Mouse (Mus musculus): ENCODE measurements around the gene Ubqln4. TPM values are rescaled to one million over a fixed set of nuclear protein-coding genes. Genes with fewer than 3 reads are reported as not detected.

The Ubqln4 gene
- total RNA-seq, 2 experiments from 2014 or later = 79.9 to 81.8 TPM

DNA sequence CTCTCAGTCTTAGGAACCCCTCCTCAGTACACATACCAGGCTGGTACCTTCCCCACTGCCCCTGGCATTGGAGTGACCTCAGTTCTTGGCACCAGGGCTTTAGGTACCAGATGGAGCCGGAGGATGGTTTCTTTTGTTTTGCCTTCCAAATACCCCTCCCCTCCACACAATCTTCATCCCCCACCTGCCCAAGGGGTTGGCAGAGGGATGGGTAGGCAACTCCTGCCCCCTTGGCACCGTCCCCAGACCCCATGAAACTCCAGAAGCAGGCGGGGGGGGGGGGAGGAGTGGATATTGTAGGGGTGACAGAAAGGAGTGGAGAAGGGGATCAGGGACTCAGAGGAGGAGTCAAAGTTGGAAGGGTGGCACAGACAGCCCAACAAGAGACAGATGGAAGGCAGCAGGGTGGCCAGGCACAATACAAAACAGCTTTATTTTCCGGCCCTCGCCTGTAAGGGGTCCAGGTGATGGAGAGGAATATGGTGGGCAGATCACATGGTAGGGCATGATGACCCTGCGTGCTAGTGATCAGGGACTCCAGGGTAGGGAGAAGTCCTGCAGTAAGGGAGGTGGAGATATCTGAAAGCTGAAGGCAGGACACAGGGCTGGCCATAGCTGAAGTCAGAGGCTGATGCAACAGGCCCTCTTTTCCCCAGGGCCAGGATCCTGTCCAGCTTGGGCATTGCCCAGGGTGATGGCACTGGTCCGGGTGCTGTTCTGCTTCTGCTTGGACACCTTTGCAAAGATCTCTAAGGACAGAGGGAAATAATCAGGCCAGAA is 11.7 kb upstream of the Ubqln4 start:
- DNase-seq (ENCODE audit: low spot score in 2 of 2) = no peak

DNA sequence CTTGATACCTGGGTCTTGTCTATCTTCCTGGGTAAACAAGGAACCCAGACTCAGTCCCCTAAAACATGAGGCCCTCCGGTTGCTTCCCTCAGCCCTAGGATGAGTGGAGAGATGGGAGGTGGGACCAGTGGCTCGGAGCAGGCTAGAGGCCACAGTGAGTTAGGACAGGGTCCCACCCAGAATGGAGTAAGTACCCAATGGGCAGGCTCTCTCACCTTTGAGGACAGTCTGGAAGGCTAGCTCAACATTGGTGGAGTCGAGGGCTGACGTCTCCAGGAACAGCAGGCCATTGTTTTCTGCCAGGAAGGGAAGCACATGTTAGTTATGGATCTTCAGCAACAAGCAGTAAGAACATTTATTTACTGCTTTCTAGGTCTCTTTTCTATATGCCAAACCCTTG is 11.1 kb upstream of the Ubqln4 start:
- DNase-seq (ENCODE audit: low spot score in 2 of 2) = no peak

DNA sequence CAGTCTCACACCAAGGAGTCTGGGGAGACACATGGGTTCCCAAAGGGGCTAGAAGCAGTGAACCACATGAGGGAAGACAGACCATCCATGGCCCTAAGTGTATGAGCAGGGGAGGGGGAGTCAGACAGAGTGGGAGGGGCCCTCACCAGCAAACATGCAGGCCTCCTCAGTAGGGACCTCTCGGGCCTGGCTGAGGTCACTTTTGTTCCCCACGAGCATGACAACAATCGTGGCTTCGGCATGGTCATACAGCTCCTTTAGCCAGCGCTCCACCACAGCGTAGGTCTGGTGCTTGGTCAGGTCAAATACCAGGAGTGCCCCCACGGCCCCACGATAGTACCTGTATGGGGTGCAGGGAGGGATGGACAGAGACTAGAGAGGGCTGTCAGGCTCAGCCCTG is 10.4 kb upstream of the Ubqln4 start:
- DNase-seq (ENCODE audit: low spot score in 2 of 2) = no peak

DNA sequence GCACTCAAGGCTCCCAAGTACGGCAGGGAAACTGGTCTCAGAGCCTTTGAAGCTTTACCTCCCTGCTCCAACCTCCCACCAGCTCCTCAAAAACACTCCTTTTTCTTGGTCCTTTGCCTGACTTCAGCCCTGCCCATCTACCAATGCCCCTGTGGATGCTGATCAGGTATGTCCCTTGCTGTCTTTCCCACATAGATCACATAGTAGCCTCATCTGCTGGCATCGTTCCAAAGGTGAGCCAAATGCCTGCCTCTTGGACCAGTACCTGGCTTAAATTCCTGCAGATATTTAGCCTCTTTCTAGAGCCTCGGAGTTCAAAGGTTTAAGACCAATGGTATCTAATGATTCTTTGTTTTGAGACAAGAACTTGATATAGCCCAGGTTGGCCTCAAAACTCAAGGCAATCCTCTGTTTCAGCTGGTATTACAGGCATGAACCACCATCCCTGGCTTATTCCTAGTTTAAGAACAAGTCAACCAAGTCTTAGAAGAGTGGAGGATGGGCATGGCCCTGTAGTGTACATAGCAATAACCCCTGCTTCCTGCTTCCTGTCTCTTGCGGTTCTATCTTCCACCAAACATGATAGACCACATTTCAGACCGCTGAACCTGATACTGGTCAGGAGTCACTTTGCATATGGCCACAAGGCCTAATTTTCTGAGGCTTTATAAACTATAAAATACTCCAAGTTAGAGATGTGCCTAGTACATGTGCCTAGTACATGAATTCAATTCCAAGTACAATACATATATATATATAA is 9.7 kb upstream of the Ubqln4 start:
- DNase-seq (ENCODE audit: low spot score in 2 of 2) = no peak

DNA sequence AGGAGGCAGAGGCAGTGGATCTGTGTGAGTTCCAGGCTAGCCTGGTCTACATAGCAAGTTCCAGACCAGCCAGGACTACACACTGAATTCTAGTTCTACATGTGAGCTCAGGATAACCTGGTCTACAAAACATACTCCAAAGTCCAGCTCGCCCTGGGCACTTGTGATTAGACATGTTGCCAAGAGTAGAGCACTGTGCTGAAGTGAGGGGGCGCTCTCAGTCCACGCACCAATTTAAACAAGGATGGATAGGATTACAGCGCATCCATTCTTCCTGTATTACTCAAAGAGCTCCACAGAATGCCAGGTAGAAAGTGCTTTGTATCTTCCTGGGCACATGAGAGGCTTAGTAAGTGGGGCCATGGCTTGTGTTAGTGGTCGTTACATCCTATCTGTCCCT is 9.0 kb upstream of the Ubqln4 start:
- no peak for DNase-seq (ENCODE audit: low spot score in 2 of 2)

DNA sequence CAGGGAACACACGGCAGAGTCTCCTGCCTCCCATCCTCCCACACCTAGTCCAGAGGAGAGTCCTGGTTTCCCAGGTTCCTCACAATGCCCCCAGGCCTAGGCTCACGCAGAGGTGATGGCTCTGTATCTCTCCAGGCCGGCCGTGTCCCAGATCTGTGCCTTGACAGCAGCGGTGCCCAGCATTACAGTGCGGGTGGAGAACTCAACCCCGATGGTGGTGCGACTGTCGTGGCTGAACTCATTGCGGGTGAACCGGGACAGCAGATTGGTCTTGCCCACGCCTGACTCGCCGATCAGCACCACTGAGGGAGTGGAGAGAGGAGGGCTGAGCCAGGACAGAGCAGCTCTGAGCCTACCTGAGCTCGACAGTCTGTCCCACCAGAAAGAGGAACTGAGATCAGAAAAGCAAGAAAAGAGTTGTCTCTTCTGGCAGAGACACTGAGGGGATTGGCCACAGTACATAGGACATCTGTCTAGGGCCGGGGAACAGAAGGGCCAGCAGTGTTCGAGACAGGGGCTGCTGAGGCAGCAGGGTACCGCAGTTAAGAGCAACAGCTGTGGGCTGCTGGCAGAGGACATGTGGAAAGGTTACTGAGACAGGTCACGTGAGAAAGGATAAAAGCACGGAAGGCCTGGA is 8.5 kb upstream of the Ubqln4 start:
- no peak for DNase-seq (ENCODE audit: low spot score in 2 of 2)

DNA sequence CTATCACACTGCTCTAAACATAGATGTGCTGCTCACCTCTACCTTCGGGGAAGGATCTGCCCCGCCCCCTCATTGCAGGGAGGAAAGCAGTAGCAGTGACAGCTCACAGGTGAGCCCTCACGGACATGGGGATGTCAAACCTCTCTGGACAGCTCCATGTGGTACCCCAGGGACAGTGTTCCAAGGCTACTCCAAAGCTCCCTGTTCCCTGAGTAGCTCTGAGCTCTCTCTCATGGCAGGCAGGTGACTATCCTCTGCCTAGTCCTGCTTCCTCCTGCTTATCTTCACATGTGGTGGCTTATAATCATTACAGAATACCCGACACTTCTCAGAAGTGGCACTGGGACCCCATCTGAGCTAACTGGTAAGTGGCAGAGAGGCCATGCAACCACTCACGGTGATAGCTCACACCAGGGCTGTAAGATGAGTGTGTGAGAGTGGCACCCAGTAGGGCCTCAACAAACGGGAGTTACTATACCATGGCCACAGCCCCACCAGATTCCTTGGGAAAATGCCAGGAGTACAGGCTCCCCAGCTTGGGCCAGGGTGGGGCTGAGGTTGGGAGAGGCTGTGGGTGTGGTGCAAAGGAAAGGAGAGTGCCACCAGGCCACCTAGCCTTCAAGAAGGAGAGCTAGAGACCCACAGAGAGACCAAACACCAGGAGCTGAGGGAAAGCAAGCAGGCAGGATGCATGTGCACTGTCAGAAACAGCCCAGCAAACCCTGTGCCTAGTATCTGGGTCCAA is 6.7 kb upstream of the Ubqln4 start:
- no peak for DNase-seq (ENCODE audit: low spot score in 2 of 2)

DNA sequence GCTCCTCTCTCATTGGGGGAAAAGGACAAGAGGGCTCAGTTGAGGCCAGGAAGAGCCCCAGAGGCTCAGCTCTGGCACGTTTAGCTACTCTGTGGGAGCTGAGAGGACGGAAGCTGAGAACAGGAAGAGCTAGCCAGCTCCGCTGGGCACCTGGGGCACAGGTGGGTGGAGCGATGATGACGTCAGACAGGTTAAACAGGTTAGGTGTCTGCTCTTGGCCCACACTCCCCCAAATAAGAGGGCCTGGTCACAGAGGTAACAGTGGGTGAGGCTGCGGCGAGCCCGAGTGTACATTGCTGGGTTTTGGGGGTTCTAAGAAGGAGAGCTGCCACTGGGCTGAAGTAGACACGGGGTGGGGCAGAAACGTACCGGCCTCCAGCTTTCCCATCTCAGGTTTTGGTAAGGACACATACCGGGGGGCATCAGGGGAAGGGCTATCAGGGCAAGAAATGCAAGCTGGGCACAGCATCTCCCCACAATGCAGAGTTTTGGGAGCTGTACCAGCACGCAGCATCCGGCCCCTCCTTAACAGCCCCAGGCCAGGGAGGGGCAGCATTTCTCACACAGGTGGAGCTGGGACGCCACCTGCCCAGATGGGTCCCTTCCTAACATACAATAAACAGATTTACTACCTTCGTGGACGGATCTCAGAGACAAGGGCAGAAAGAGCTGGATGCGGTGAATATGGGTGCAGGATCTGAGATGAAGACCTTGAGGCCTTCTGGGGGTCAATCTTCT is 5.2 kb upstream of the Ubqln4 start, which contains the start of gene Rab25:
Gene Rab25 (minus strand): TSS at position 121 of the 738 bp plus-strand sequence.
- DNase-seq (ENCODE audit: low spot score in 2 of 2) = no peak

DNA sequence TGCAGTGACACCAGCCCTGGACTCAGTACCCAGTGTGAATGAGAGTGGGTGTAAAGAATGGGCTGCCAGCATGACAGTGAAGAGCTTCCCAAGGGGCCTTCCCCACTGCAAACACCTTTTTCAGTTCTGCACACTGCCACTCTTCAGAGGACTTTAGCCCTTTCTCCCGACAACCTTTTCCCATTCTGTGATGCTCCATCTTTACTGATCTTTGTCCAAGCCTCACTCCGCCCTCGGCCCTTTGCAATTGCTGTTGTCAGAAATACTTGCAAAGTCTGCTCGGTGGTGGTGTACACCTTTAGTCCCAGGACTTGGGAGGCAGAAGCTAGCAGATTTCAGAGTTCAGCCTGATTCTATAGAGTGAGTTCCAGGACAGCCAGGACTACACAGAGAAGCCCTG is 2.0 kb upstream of the Ubqln4 start:
- no peak for DNase-seq (ENCODE audit: low spot score in 2 of 2)

DNA sequence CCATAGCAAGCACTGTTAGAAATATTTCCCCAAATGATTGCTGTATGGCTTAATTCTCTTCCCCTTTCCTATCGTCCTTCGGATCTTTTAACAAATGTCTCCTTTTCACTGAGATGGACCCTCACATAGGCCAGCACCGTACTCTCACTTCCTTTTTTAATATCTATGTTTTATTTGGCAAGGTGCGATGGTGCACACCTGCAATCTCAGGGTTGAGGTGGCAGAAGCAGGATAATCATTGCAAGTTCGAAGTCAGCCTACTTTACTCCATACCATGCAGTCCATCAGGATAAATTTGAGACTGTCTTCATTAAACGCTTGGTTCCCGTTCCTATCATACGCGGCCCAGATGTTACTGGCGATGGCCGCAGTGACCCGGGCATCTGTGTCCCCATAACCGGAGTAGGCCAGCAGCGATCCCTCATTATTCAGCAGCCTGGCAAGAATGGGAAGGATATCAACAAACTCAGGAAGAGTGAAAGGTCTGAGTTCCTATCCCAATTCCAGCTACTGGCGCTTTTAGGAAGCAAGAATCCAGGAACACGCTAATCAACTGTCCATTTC is 1.4 kb upstream of the Ubqln4 start:
- no peak for DNase-seq (ENCODE audit: low spot score in 2 of 2)

DNA sequence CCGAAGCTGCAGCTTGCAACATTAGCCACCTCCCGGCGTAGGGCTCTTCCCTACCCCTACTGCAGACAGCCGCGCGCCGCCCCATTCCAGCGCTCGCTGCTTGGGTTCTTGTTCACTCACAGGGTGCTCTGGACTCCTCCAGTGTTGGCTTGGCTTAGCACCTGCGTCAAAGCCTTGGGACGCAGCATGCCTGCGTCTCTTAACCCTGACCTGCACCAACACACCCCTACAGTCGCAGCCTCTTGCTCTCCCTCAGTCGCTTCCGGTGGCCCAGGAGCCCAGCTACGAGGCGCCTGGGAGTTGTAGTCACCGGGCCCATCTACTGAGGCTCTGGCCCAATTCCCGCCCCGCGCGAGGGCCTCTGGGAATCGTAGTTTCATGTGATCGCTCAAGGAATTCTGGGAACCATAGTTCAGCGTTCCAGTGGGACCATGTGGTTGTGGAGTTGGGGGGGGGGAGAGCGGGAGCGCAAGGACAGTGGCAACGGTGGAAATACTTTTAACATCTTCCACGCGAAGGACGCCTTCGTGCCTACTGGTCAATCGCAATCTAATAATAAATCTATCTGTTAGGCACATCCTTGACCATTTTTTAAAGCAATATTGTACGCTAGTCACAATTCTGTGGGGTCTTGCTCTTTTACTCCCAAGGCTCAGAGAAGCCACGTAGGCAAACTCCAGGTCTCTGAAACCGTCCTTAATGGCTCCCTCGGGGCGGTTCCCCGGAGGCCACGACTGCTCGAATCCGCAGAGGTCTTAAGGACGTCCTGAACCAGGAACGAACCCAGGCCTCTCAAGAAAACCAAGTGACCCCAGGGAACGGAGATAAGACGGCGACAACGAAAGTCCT is 658 bp upstream of the Ubqln4 start, which contains the start of gene Lamtor2:
Gene Lamtor2 (minus strand): TSS at position 399 of the 849 bp plus-strand sequence.
- DNase-seq (ENCODE audit: low spot score in 2 of 2) = peak; percentile 97 to 98

DNA sequence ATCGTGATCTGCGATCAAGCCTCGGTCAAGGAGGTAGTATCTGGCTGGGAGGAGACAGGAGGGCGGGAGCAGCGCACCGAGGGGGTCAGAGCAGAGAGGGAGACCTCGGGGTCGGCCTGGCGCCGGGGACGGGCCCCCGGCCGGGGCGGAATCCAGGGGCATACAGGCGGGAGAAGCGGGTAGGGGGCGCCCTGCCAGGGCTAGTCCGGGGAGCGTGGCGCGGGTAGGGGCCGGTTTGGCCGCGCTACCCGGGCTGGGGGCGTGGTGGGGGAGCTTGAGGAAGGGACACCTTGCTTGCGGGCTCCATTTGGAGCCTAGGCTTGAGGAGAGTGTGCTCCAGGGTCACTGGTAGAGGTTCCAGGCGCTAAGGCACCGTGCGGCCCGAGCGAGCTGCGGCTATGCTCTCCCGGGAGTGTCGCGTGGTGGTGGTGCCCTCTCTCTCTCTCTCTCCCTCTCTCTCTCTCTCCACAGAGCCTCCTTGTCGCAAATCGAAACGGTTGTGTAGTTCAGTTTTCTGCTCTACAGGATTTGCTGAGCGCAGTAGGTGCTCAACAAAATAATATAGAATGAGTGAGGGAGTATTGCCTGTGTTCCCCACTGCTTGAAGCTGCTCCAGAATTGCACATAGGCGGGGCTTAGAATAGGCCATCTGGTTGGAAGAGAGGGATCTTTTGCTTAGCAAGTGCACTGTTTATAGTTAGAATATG is 475 bp downstream of the Ubqln4 start:
- peak in 1 of 2 experiments; percentile 82 for DNase-seq (ENCODE audit: low spot score in 2 of 2)

DNA sequence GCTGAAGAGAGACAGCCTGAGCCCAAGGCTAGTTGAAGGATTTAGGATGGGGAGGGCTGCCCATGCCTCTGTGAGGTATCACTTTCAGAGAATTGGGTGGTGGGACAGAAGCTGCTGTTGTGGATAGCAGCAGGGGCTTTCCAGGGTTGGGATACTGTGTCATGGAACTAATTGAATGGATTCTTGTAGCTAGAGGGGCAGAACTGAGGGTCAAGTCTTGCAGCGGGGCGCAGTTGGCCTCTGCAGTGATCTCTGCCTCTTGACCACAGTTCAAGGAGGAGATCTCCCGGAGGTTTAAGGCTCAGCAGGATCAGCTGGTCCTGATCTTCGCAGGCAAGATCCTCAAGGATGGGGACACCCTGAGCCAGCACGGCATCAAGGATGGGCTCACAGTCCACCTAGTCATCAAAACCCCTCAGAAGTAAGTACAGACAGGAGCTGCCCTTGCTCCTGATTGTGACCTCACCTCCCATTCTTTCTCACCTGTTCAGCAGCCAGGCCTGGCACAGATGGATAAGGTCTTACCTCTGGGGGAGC is 1.6 kb downstream of the Ubqln4 start:
- DNase-seq (ENCODE audit: low spot score in 2 of 2) = no peak

DNA sequence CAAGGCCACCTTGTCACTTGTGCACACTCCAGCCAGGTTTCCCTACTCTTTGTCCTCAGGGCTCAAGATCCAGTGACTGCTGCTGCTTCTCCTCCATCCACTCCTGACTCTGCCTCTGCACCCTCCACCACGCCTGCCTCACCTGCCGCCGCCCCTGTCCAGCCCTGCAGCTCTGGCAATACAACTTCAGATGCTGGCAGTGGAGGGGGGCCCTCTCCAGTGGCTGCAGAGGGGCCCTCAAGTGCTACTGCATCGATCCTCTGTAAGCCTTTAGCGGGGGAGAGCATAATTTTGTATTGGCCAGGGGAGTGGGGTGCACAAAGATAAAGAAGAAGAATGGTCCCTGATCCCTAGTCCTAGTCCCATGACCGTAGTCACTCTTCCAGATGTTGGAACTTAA is 2.2 kb downstream of the Ubqln4 start:
- DNase-seq (ENCODE audit: low spot score in 2 of 2) = no peak

DNA sequence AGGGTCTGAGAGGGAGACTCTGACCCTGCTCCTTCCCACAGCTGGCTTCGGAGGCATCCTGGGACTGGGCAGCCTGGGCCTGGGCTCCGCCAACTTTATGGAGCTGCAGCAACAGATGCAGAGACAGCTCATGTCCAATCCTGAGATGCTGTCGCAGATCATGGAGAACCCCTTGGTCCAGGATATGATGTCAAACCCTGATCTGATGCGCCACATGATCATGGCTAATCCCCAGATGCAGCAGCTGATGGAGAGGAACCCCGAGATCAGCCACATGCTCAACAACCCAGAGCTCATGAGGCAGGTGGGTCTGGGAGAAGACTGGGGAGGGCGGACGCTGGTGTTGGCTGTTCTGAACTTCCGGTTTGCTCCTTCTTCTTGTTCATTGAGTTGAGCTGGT is 3.1 kb downstream of the Ubqln4 start:
- no peak for DNase-seq (ENCODE audit: low spot score in 2 of 2)

DNA sequence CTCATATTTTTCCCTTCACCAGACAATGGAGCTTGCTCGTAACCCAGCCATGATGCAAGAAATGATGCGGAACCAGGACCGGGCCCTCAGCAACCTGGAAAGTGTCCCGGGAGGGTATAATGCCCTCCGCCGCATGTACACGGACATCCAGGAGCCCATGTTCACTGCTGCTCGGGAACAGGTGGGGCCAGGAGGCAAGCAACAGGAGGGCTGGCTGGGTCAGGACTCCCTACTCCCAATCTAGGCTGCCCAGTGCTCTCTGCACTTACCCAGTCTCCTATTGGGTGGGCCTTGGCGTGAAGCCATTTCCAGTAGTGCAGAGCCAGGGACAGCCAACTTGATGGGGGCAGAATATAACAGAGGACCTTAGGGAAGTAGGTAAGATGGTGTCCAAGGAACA is 6.0 kb downstream of the Ubqln4 start:
- no peak for DNase-seq (ENCODE audit: low spot score in 2 of 2)

DNA sequence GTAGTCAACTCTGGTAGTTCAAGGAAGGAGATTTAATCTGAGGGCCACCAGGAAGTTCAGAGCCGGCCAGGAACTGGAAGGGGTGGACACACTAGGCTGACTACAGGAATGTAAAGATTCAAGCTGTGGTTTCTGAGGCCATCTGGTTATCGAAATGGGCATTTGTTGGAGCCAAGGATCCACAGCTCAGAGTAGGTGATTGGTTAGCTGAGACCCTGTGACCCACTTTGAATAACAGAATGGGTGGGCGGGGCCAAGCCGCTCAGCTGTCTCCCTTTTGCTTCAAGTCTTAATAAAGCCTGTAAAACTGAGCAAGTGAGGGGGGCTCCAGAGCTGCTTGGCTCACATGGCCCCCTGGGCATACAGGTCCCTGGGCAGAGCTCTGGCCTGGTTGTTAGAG is 8.4 kb downstream of the Ubqln4 start:
- DNase-seq (ENCODE audit: low spot score in 2 of 2) = no peak

DNA sequence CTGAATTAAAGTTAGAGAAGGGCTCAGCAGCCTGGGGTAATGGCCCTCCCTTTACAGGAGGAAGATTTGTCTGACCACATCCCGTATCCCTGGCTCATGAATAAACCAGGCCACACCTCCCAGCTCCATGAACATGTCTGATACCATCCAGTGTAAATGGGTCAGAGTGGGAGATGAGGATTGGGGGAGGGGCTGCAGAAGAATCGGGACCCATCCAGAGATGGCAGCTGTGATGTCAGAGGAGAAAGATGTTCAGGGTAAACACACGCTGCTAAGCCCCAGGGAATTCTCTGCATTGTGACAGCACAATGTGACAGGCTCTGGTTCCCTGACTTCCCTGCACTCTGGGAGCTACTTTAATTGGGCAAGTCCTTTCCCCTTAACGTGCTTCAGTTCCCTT is 9.9 kb downstream of the Ubqln4 start:
- DNase-seq (ENCODE audit: low spot score in 2 of 2) = no peak
